ENCODE assay signal across 9 mouse cellular contexts in the genomic region with DNA sequence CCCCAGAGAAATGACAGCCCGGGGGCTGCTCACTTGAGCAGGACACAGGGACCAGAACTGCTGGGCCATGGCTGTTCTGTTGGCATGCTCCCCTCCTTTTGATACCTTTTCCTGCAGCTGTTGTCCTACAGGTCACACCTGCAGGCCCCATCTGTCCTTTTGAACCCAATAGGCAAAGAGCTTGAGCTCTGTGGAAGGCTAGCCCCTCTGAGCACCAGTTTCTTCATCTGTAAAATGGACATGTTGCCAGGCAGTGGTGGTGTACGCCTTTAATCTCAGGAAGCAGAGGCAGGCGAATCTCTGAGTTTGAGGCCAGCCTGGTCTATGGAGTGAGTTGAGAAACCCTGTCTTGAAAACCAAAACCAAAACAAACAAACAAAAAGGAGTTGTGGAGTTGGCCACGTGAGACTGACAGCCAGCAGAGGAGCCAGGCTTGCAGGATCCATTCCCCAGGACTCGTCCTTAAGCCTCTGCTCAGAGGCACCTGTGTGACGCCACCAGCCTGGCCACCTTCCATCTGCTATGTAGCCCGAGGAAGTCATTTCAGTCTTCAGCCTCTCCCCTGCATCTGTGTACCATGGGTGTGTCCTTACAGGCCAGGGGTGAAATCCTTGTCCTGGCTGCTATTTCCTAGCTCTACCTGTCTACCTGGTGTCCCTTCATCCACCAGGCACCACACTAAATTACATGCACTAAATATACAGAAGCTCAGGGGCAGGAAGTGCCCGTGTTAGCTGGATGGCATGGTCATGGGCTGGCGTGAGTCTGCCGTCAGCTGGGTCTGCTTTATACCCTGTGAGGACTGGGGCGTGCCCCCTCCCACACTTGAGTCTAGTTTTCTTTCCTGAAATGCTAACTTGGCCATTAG. TPM values are rescaled to one million over a fixed set of nuclear protein-coding genes. Genes with fewer than 3 reads are reported as not detected.
DNase-seq lines count a peak whose midpoint lies in the region; ATAC-seq lines count a peak whose summit lies in the region.
"Had no signal": no experiment of that assay in that cellular context is flagged by ENCODE, and none has a peak within 500 bp of the region (broad histone marks: within the 10 kb centered on the region; RNA-seq: fewer than 3 reads in every experiment).

No protein-coding gene starts in this region.

- peak overlapping the region; percentile 84; the same call in 1 of the 2 replicates for H3K27ac ChIP-seq in heart, embryonic 15.5 days
- H3K27ac ChIP-seq in heart, embryonic 11.5 days (ENCODE audit: low read depth, low read length): no peak overlapping the region
- no peak overlapping the region for H3K27ac ChIP-seq in midbrain, embryonic 11.5 days (ENCODE audit: low read depth, low read length)

- no peaks in the 10 kb centered on the region for H3K36me3 ChIP-seq in heart, embryonic 15.5 days
- no peaks in the 10 kb centered on the region; the same call in 1 of the 2 replicates for H3K36me3 ChIP-seq in heart, embryonic 11.5 days (ENCODE audit: control insufficient read depth, insufficient read depth, low read length)
- no peaks in the 10 kb centered on the region; the same call in 1 of the 2 replicates for H3K36me3 ChIP-seq in midbrain, embryonic 11.5 days (ENCODE audit: control insufficient read depth, insufficient read depth, low read length)

- H3K4me3 ChIP-seq in heart, embryonic 15.5 days: no peak overlapping the region
- no peak overlapping the region for H3K4me3 ChIP-seq in heart, embryonic 11.5 days (ENCODE audit: low read depth, low read length)
- H3K4me3 ChIP-seq in midbrain, embryonic 11.5 days (ENCODE audit: low read depth, low read length): no peak overlapping the region
- H3K4me3 ChIP-seq: neural tube, embryonic 12.5 days had no signal

- no peaks in the 10 kb centered on the region for H3K9me3 ChIP-seq in heart, embryonic 15.5 days (replicated peaks)
- H3K9me3 ChIP-seq in heart, embryonic 11.5 days (replicated peaks; ENCODE audit: control insufficient read depth, low read length): no peaks in the 10 kb centered on the region
- H3K9me3 ChIP-seq in midbrain, embryonic 11.5 days (ENCODE audit: control insufficient read depth, low read length): no peaks in the 10 kb centered on the region
- H3K9me3 ChIP-seq: neural tube, embryonic 12.5 days had no signal

- H3K4me1 ChIP-seq in heart, embryonic 15.5 days (replicated peaks): peaks cover 84% of the 10 kb centered on the region
- H3K4me1 ChIP-seq in heart, embryonic 11.5 days (ENCODE audit: control insufficient read depth, insufficient read depth, low read length): peaks cover 57% of the 10 kb centered on the region
- peaks cover 66% of the 10 kb centered on the region for H3K4me1 ChIP-seq in midbrain, embryonic 11.5 days (ENCODE audit: control insufficient read depth, insufficient read depth, low read length)

- peak; percentile 44 to 68 for DNase-seq in cerebellum, postnatal 25 days
- peak; percentile 82 for DNase-seq in gonadal fat pad, adult 2 months (ENCODE audit: low read depth)
- peak; percentile 39 for DNase-seq in midbrain, embryonic 11.5 days (ENCODE audit: low spot score, missing footprints)
- no peak for DNase-seq in kidney, adult 8-10 months
- no peak for DNase-seq in ovary, postnatal 10 days (ENCODE audit: low spot score)
- DNase-seq in right cerebral cortex, postnatal 4 days: no peak

- no peak overlapping the region for H3K9ac ChIP-seq in heart, embryonic 15.5 days
- no peak overlapping the region for H3K9ac ChIP-seq in heart, embryonic 11.5 days (ENCODE audit: low read depth, low read length)
- no peak overlapping the region for H3K9ac ChIP-seq in midbrain, embryonic 11.5 days (ENCODE audit: low read length)
- H3K9ac ChIP-seq: neural tube, embryonic 12.5 days had no signal

- no peak overlapping the region; the same call in 1 of the 2 replicates for H3K4me2 ChIP-seq in heart, embryonic 15.5 days
- H3K4me2 ChIP-seq in heart, embryonic 11.5 days: no peak overlapping the region
- no peak overlapping the region for H3K4me2 ChIP-seq in midbrain, embryonic 11.5 days

- no peak for ATAC-seq in heart, embryonic 15.5 days (replicated peaks; ENCODE audit: insufficient number of reproducible peaks, insufficient read depth, low FRiP score, low read depth)
- ATAC-seq in heart, embryonic 11.5 days (replicated peaks; ENCODE audit: insufficient number of reproducible peaks, low FRiP score, low TSS enrichment): no peak
- ATAC-seq in midbrain, embryonic 11.5 days (ENCODE audit: low FRiP score): no peak

- H3K27me3 ChIP-seq in heart, embryonic 15.5 days: no peaks in the 10 kb centered on the region
- no peaks in the 10 kb centered on the region for H3K27me3 ChIP-seq in heart, embryonic 11.5 days (ENCODE audit: control insufficient read depth, insufficient read depth, low read length)
- no peaks in the 10 kb centered on the region for H3K27me3 ChIP-seq in midbrain, embryonic 11.5 days (ENCODE audit: control insufficient read depth, insufficient read depth, low read length)
- H3K27me3 ChIP-seq: neural tube, embryonic 12.5 days had no signal

- WGBS in heart, embryonic 15.5 days: 77% methylated on average over 11 of the region's 11 CpGs
- 77% methylated on average over 11 of the region's 11 CpGs for WGBS in heart, embryonic 11.5 days (ENCODE audit: insufficient replicate concordance)
- 82% methylated on average over 11 of the region's 11 CpGs for WGBS in midbrain, embryonic 11.5 days

RNA-seq across cellular contexts. Expression of a gene that starts 24.1 kb away (rescaled TPM):
- polyA plus RNA-seq in heart, embryonic 15.5 days (2015; fragmentation: Nextera tagmentation; extraction: Ambion mirVana): 17.5 and 24.6 TPM in 2 replicates
- 12.2 and 12.5 TPM in 2 replicates for polyA plus RNA-seq in heart, embryonic 11.5 days (2014; fragmentation: Nextera tagmentation; extraction: Ambion mirVana)
- 90.6 and 93.6 TPM in 2 replicates for polyA plus RNA-seq in gonadal fat pad, adult 2 months (2012; rRNA removed)
- polyA plus RNA-seq in midbrain, embryonic 11.5 days (2014; fragmentation: Nextera tagmentation; extraction: Ambion mirVana): 45.8 and 48.8 TPM in 2 replicates

RNA-seq across cellular contexts. Expression of a gene that starts 26.2 kb away (rescaled TPM):
- polyA plus RNA-seq in heart, embryonic 15.5 days (2015; fragmentation: Nextera tagmentation; extraction: Ambion mirVana): 0.25 TPM in 1 of 2 replicates, not detected in the other
- not detected in 2 replicates for polyA plus RNA-seq in heart, embryonic 11.5 days (2014; fragmentation: Nextera tagmentation; extraction: Ambion mirVana)
- polyA plus RNA-seq in gonadal fat pad, adult 2 months (2012; rRNA removed): 0.48 and 1.6 TPM in 2 replicates
- polyA plus RNA-seq in midbrain, embryonic 11.5 days (2014; fragmentation: Nextera tagmentation; extraction: Ambion mirVana): 0.07 TPM in 1 of 2 replicates, not detected in the other
- polyA plus RNA-seq: neural tube, embryonic 12.5 days had no signal

RNA-seq across cellular contexts. Expression of a gene that starts 31.1 kb away (rescaled TPM):
- polyA plus RNA-seq in heart, embryonic 15.5 days (2015; fragmentation: Nextera tagmentation; extraction: Ambion mirVana): 1.3 and 1.5 TPM in 2 replicates
- polyA plus RNA-seq in heart, embryonic 11.5 days (2014; fragmentation: Nextera tagmentation; extraction: Ambion mirVana): not detected in 2 replicates
- 0.89 TPM in 1 of 2 replicates, not detected in the other for polyA plus RNA-seq in gonadal fat pad, adult 2 months (2012; rRNA removed)
- polyA plus RNA-seq in midbrain, embryonic 11.5 days (2014; fragmentation: Nextera tagmentation; extraction: Ambion mirVana): not detected in 2 replicates

RNA-seq across cellular contexts. Expression of a gene that starts 40.3 kb away (rescaled TPM):
- 0.67 and 1.1 TPM in 2 replicates for polyA plus RNA-seq in heart, embryonic 15.5 days (2015; fragmentation: Nextera tagmentation; extraction: Ambion mirVana)
- polyA plus RNA-seq in heart, embryonic 11.5 days (2014; fragmentation: Nextera tagmentation; extraction: Ambion mirVana): 0.17 and 0.27 TPM in 2 replicates
- 3.4 TPM in 2 replicates for polyA plus RNA-seq in gonadal fat pad, adult 2 months (2012; rRNA removed)
- 0.10 and 0.25 TPM in 2 replicates for polyA plus RNA-seq in midbrain, embryonic 11.5 days (2014; fragmentation: Nextera tagmentation; extraction: Ambion mirVana)

RNA-seq across cellular contexts. Expression of a gene that starts 46.6 kb away (rescaled TPM):
- 24.0 and 27.8 TPM in 2 replicates for polyA plus RNA-seq in heart, embryonic 15.5 days (2015; fragmentation: Nextera tagmentation; extraction: Ambion mirVana)
- polyA plus RNA-seq in heart, embryonic 11.5 days (2014; fragmentation: Nextera tagmentation; extraction: Ambion mirVana): 22.5 and 23.3 TPM in 2 replicates
- 17.3 and 18.2 TPM in 2 replicates for polyA plus RNA-seq in gonadal fat pad, adult 2 months (2012; rRNA removed)
- polyA plus RNA-seq in midbrain, embryonic 11.5 days (2014; fragmentation: Nextera tagmentation; extraction: Ambion mirVana): 38.8 and 40.5 TPM in 2 replicates

Comparison
In these comparisons a context has a peak if more than half of its experiments do, and no peak if none do; other contexts are left out.
1. DNase-seq: peak in cerebellum, postnatal 25 days (2 of 2), gonadal fat pad, adult 2 months (single experiment) and midbrain, embryonic 11.5 days (single experiment); none in kidney, adult 8-10 months (0 of 2), ovary, postnatal 10 days (single experiment) and right cerebral cortex, postnatal 4 days (single experiment).